Mouse (Mus musculus): Measurements from ENCODE around the gene Trappc3. TPM values are rescaled to one million over a fixed set of nuclear protein-coding genes. Genes with fewer than 3 reads are reported as not detected.

Trappc3 gene
- total and polyA plus RNA-seq, 3 experiments: 71.0 to 72.0 TPM; not detected in 1

DNA sequence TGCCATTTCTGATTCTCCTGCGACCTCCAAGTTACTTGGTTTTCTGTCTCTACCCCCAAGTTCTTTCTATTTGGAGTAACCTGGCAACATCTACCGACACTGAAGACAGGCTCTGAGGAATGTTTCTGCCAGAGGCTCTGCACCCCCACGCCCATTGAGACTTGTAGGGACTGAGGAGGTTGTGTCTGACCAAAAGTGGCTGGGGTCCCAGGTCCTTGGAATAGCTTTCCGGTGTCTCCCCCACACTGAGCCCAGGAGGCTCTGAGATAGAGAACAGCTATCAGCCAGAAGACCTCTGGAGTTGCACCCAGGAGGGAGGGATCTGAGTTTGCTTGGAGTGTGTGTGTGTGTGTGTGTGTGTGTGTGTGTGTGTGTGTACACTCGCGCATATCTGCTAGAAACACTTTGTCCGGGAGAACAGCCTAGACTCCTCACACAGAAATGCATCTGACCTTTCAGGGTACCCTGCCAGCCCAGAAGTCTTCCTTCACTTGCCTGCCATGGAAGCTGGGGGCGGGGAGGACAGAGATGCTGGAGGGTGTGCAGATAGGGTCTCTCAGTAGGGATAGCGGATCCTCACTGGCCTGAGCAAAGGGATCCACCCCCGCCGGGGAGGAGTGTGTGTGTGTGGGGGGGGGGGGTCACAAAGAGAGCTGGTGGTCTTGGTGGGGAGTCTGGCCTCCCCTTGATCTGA lies 25.3 kb downstream of the Trappc3 start:
- no peak overlapping the region for H3K4me3 ChIP-seq (ENCODE audit: control insufficient read depth in 1 of 2, insufficient read depth in 1 of 2, low read depth in 2 of 2, low read length in 2 of 2)
- TF ChIP-seq RCOR1 (IDR thresholded peaks at IDR 0.05; ENCODE audit: low read depth, low read length) (no peak), MYB (IDR thresholded peaks at IDR 0.05; ENCODE audit: low read depth, low read length) (no peak), ZC3H11A (IDR thresholded peaks at IDR 0.05; ENCODE audit: low read depth, low read length) (no peak), MAX (IDR thresholded peaks at IDR 0.05; ENCODE audit: low read length) (no peak), GABPA (IDR thresholded peaks at IDR 0.05; ENCODE audit: low read depth, low read length) (no peak), ELF1 (IDR thresholded peaks at IDR 0.05; ENCODE audit: low read depth, low read length) (no peak), HCFC1 (IDR thresholded peaks at IDR 0.05; ENCODE audit: low read depth, low read length) (no peak), CHD2 (IDR thresholded peaks at IDR 0.05; ENCODE audit: low read length) (no peak), RAD21 (IDR thresholded peaks at IDR 0.05; ENCODE audit: low read depth, low read length) (no peak), ZNF384 (IDR thresholded peaks at IDR 0.05; ENCODE audit: low read depth, low read length) (no peak), GATA1 (IDR thresholded peaks at IDR 0.05; ENCODE audit: low read depth, low read length) (no peak), POLR2A (IDR thresholded peaks at IDR 0.05; ENCODE audit: control insufficient read depth in 1 of 2, insufficient read depth in 1 of 2, low read depth in 1 of 2, low read length in 2 of 2, poor library complexity in 1 of 2) (no peak), CHD1 (IDR thresholded peaks at IDR 0.05; ENCODE audit: low read depth, low read length) (no peak), TCF12 (IDR thresholded peaks at IDR 0.05; ENCODE audit: low read depth, low read length) (no peak), MYC (IDR thresholded peaks at IDR 0.05; ENCODE audit: low read depth, low read length) (no peak), MAZ (IDR thresholded peaks at IDR 0.05; ENCODE audit: low read depth, low read length) (no peak)
- 0 out of 4 replicates have a peak, but pooled peaks cover 0 to 2% of the 10 kb centered on the region in 2 experiments for H3K27me3 ChIP-seq (ENCODE audit: control insufficient read depth in 1 of 2, insufficient read depth in 2 of 2, low read length in 2 of 2)
- H3K79me2 ChIP-seq (ENCODE audit: control insufficient read depth, insufficient read depth, low read length, poor library complexity): no peaks in the 10 kb centered on the region
- H3K27ac ChIP-seq (ENCODE audit: control insufficient read depth, low read depth, low read length): no peak overlapping the region
- no peaks in the 10 kb centered on the region for H3K9me3 ChIP-seq (replicated peaks; ENCODE audit: insufficient read depth, low read length)
- peaks cover 0 to 6% of the 10 kb centered on the region in 2 experiments; a peak in 3 of 4 replicates for H3K4me1 ChIP-seq (ENCODE audit: control insufficient read depth in 1 of 2, insufficient read depth in 2 of 2, low read length in 2 of 2)
- DNase-seq (ENCODE audit: low read depth, low spot score): no peak
- H3K9ac ChIP-seq (ENCODE audit: control insufficient read depth, low read depth, low read length, poor library complexity, severe bottlenecking): no peak overlapping the region
- no peaks in the 10 kb centered on the region; a peak in 1 of 4 replicates for H3K36me3 ChIP-seq (ENCODE audit: control insufficient read depth in 1 of 2, insufficient read depth in 2 of 2, low read length in 2 of 2)

DNA sequence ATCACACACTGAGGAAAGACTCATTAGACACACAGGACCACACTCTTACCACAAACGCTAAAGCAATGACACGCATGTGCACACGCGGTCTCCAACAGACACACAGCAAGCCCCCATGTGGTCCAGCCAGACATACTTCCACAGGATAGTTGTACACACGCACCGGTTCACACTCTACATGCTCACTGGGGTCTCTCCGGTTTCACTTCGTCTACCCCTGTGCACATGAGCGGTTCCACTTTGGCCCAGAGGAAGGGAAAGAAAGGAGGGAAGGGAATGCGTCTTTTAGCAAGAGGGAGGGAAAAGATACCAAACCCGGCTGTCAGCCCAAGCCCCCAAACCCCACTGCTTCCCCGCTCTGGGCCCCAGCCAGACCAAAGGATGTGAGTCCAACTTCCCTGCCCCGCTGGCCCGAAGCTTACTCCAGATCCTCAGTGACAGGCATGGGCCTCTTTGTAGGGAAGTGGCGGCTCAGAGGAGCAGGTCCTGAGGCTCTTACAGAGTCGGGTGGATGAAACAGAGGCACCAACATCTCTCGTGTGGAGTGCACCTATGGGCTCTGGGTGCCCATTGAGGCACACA lies 26.1 kb downstream of the Trappc3 start:
- TF ChIP-seq RAD21 (IDR thresholded peaks at IDR 0.05; ENCODE audit: low read depth, low read length): no peak
- no peak for TF ChIP-seq ZC3H11A (IDR thresholded peaks at IDR 0.05; ENCODE audit: low read depth, low read length)
- no peak for TF ChIP-seq BHLHE40 (IDR thresholded peaks at IDR 0.05; ENCODE audit: borderline replicate concordance, low read depth, low read length)
- TF ChIP-seq NELFE (IDR thresholded peaks at IDR 0.05; ENCODE audit: low read depth, low read length): no peak
- no peak for TF ChIP-seq GABPA (IDR thresholded peaks at IDR 0.05; ENCODE audit: low read depth, low read length)
- no peak for TF ChIP-seq USF2 (IDR thresholded peaks at IDR 0.05; ENCODE audit: borderline replicate concordance in 1 of 2, insufficient read depth in 1 of 2, low read depth in 1 of 2, low read length in 2 of 2)
- TF ChIP-seq POLR2AphosphoS5 (IDR thresholded peaks at IDR 0.05; ENCODE audit: borderline replicate concordance, low read depth, low read length): no peak
- no peak for TF ChIP-seq POLR2A (IDR thresholded peaks at IDR 0.05; ENCODE audit: control insufficient read depth in 1 of 2, insufficient read depth in 1 of 2, low read depth in 1 of 2, low read length in 2 of 2, poor library complexity in 1 of 2)
- TF ChIP-seq ZMIZ1 (IDR thresholded peaks at IDR 0.05; ENCODE audit: low read depth, low read length): no peak
- no peak for TF ChIP-seq SMC3 (IDR thresholded peaks at IDR 0.05; ENCODE audit: low read depth, low read length)
- TF ChIP-seq MAZ (IDR thresholded peaks at IDR 0.05; ENCODE audit: low read depth, low read length): no peak
- no peak overlapping the region for H3K9ac ChIP-seq (ENCODE audit: control insufficient read depth, low read depth, low read length, poor library complexity, severe bottlenecking)

More for the DNA sequence above, 26.1 kb downstream of the Trappc3 start:
- H3K36me3 ChIP-seq (ENCODE audit: control insufficient read depth in 1 of 2, insufficient read depth in 2 of 2, low read length in 2 of 2): no peaks in the 10 kb centered on the region; a peak in 1 of 4 replicates
- peaks cover 0 to 6% of the 10 kb centered on the region in 2 experiments; a peak in 3 of 4 replicates for H3K4me1 ChIP-seq (ENCODE audit: control insufficient read depth in 1 of 2, insufficient read depth in 2 of 2, low read length in 2 of 2)
- H3K9me3 ChIP-seq (replicated peaks; ENCODE audit: insufficient read depth, low read length): no peaks in the 10 kb centered on the region
- H3K27ac ChIP-seq (ENCODE audit: control insufficient read depth, low read depth, low read length): no peak overlapping the region
- H3K4me3 ChIP-seq (ENCODE audit: control insufficient read depth in 1 of 2, insufficient read depth in 1 of 2, low read depth in 2 of 2, low read length in 2 of 2): no peak overlapping the region
- no peaks in the 10 kb centered on the region for H3K79me2 ChIP-seq (ENCODE audit: control insufficient read depth, insufficient read depth, low read length, poor library complexity)
- 0 out of 4 replicates have a peak, but pooled peaks cover 0 to 2% of the 10 kb centered on the region in 2 experiments for H3K27me3 ChIP-seq (ENCODE audit: control insufficient read depth in 1 of 2, insufficient read depth in 2 of 2, low read length in 2 of 2)
- no peak for DNase-seq (ENCODE audit: low read depth, low spot score)
